Mouse (Mus musculus) layer of hippocampus, postnatal 25 days (tissue): ENCODE measurements around the gene Smc3. TPM values are rescaled to one million over a fixed set of nuclear protein-coding genes. Genes with fewer than 3 reads are reported as not detected.

Source experiments
- DNase-seq, 2 experiments: peaks; one replicate each; pipeline ENCODE4 v3.0.0; 2022; ENCODE audit warnings: mixed read lengths in 2 of 2, low spot score in 1 of 2; ENCODE audit errors: extremely low spot score in 1 of 2
- total RNA-seq, 2 experiments: library from RNA; stranded (reverse); gene quantifications; 2 replicates each; pipeline ENCODE4 v1.2.3; 2021

Smc3 gene
- total RNA-seq, 2 experiments from 2014 or later, result 37.7 to 42.4 TPM

GRCm38 (mm10) chr19:53687592-53687991, 87.4 kb downstream of the Smc3 start:
- no peak for DNase-seq

GRCm38 (mm10) chr19:53690816-53691215, 90.6 kb downstream of the Smc3 start:
- no peak for DNase-seq

- DNase-seq, result no peak
These were observed 93.8 kb downstream of the Smc3 start for GRCm38 (mm10) chr19:53694020-53694419.

Other genes starting within 250 kb of the Smc3 start
- not detected for gene Gm10197, start 228.6 kb upstream of the Smc3 start, total RNA-seq
- gene Smndc1, start 209.8 kb upstream of the Smc3 start, total RNA-seq, result 10 to 100 TPM; 36.9 to 39.7 TPM
- 10 to 100 TPM; 19.6 to 23.9 TPM for gene Dusp5, start 71.3 kb upstream of the Smc3 start, total RNA-seq
- gene Nutf2-ps1, start 11.3 kb upstream of the Smc3 start, total RNA-seq, result 10 to 100 TPM; 34.1 to 44.2 TPM
- gene Rbm20, start 76.9 kb downstream of the Smc3 start, total RNA-seq, result 1 to 10 TPM; 2.7 to 3.4 TPM